Mouse (Mus musculus) lung, adult 2 months (tissue): Measurements from ENCODE around the gene Snrpg.

Experiments used
- CTCF ChIP-seq: fragments of 200-500 bp; IDR thresholded peaks from 2 replicates; pipeline ENCODE4 v1.5.1; 2011; ENCODE audit warnings: mild to moderate bottlenecking, low read length, control low read depth; ENCODE audit not compliant: insufficient read depth
- POLR2A ChIP-seq: fragments of 200-500 bp; IDR thresholded peaks from 2 replicates; pipeline ENCODE4 v1.6.1; 2011; ENCODE audit warnings: low read depth, mild to moderate bottlenecking, control low read depth, low read length, borderline replicate concordance; ENCODE audit errors: extremely low read depth

- TF ChIP-seq POLR2A (no peak), CTCF (no peak)
Measured at GRCm38 (mm10) chr6:86343656-86344055, 27.4 kb upstream of the Snrpg start.
